Mouse (Mus musculus): ENCODE data around the gene Ric8a. TPM values are rescaled to one million over a fixed set of nuclear protein-coding genes. Genes with fewer than 3 reads are reported as not detected.

The Ric8a gene
- total and polyA plus RNA-seq, 3 experiments = 20.1 to 37.6 (median 23.6) TPM

DNA sequence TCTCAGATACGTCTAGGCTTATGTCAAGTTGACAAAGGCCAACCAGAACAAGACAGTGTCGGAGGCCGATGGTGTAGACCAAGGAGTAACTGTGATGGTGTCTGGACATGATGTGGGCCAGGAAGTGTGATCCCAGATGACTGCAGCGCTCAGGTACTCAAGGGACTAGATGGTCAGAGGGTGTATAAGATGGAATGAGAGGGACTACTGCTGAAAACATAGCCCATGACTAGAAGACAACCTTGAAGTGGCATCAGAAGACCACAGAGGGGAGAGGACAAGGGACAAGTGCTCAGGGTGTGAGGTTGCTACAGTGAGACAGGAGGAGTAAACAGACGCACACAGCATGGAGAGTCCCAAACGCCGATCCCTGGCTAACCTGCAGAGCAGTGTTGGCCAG, 13.0 kb upstream of the Ric8a start:
- H3K27ac ChIP-seq = no peak overlapping the region
- no peak for TF ChIP-seq POLR2A (IDR thresholded peaks at IDR 0.05; ENCODE audit: insufficient read depth, low read depth, low read length)
- TF ChIP-seq CTCF (IDR thresholded peaks at IDR 0.05) = no peak
- TF ChIP-seq EP300 (IDR thresholded peaks at IDR 0.05; ENCODE audit: insufficient read depth, low read depth, low read length) = no peak
- intact Hi-C loops (cut with DNase I) = loop anchor here (1.0 kb wide), 1 partner anchor 59 kb away; no protein-coding TSS in a partner anchor
- no peak for DNase-seq
- 71% methylated on average over 7 of the region's 7 CpGs for WGBS
- no peaks in the 10 kb centered on the region for H3K79me2 ChIP-seq (replicated peaks; ENCODE audit: control insufficient read depth, insufficient read depth, low read length)
- no peak overlapping the region for H3K9ac ChIP-seq (ENCODE audit: low read depth, low read length)
- no peaks in the 10 kb centered on the region for H3K36me3 ChIP-seq (ENCODE audit: control insufficient read depth, insufficient read depth, low read length)
- no peaks in the 10 kb centered on the region for H3K4me1 ChIP-seq (ENCODE audit: control insufficient read depth, insufficient read depth, low read length)
- no peaks in the 10 kb centered on the region; the same call in 1 of the 2 replicates for H3K27me3 ChIP-seq (ENCODE audit: control insufficient read depth, insufficient read depth, low read length)
- H3K4me3 ChIP-seq = no peak overlapping the region

DNA sequence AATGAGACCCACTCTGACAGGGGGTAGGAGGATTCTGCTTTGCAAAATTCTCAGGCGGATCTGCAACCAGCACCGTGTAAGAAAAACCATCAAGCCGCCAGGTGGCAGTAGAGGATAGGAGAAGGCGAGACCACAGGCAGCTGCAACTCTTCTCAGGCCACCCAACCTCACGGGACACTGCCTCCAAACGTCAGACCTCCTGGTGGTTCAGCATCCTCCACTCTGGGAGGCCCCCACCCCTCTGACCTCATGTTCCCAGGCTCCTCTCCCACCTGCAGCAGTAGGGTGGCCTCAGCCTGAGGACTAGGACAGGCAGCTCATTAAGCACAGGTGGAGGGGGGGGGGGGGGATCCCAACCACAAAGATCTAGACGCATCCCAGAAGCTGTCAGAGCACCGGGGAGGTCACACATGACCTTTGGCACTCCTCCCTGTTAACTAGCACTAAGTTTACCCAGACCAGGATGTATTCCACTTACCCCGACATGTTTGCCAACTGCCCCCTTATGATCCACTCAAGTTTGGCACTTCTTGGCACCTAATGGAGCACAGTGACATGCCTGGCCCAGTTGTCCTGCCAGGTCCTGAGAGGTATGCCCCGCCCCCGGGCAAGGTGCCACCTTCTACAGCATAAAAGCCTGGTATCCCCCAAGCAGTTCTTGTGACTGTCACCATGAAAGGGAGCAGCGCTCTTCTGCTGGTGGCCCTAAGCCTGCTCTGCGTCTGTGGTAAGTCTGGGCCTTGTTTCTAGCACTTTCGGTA, 11.7 kb upstream of the Ric8a start, which contains the start of gene Scgb1c1:
Scgb1c1 (plus strand) TSS at position 643 of the 761 bp plus-strand sequence.
- H3K9ac ChIP-seq (ENCODE audit: low read depth, low read length) = no peak within 1 kb of the TSS
- 21% methylated on average over 14 of the region's 14 CpGs for WGBS

DNA sequence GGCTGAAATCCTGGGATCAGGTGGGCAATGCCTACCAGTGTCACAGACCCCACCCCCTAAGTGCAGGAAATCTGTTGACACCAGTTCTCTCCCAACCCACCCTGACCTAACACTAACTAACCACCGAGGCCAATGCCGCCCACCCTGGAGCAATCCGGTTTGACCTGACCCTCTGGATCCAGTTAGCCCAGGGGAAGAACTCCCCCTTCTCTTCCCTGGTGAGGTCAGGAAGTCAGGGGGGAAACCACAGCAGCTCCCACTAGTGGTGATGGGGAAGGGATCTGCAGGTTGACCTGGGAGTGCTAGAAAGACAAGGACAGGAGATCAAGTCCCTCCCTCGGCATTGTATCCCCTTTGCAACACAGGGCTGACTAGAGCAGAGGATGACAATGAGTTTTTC, 11.1 kb upstream of the Ric8a start:
- no peaks in the 10 kb centered on the region; the same call in 1 of the 2 replicates for H3K27me3 ChIP-seq (ENCODE audit: control insufficient read depth, insufficient read depth, low read length)
- H3K9ac ChIP-seq (ENCODE audit: low read depth, low read length) = no peak overlapping the region
- no peak for DNase-seq
- no peaks in the 10 kb centered on the region for H3K36me3 ChIP-seq (ENCODE audit: control insufficient read depth, insufficient read depth, low read length)
- no peaks in the 10 kb centered on the region for H3K4me1 ChIP-seq (ENCODE audit: control insufficient read depth, insufficient read depth, low read length)
- intact Hi-C loops (cut with DNase I) = loop anchor here (1.0 to 5.0 kb wide), 3 partner anchors 37 to 332 kb away; partner anchors contain the start of genes Psmd13 and Sirt3
- WGBS = 52% methylated on average over 4 of the region's 4 CpGs
- no peak overlapping the region for H3K27ac ChIP-seq
- no peaks in the 10 kb centered on the region for H3K79me2 ChIP-seq (replicated peaks; ENCODE audit: control insufficient read depth, insufficient read depth, low read length)
- no peak overlapping the region for H3K4me3 ChIP-seq
- TF ChIP-seq CTCF (IDR thresholded peaks at IDR 0.05) (0 out of 2 replicates have a peak, but pooled peaks have one; percentile 15), EP300 (IDR thresholded peaks at IDR 0.05; ENCODE audit: insufficient read depth, low read depth, low read length) (no peak), POLR2A (IDR thresholded peaks at IDR 0.05; ENCODE audit: insufficient read depth, low read depth, low read length) (no peak)

More for the DNA sequence above, 11.7 kb upstream of the Ric8a start, which contains the start of gene Scgb1c1:
- intact Hi-C loops (cut with DNase I) = loop anchor here (1.0 to 5.0 kb wide), 4 partner anchors 37 to 332 kb away; partner anchors contain the start of genes Psmd13 and Sirt3
- H3K27ac ChIP-seq = no peak within 1 kb of the TSS
- no peaks in the 10 kb centered on the region; the same call in 1 of the 2 replicates for H3K27me3 ChIP-seq (ENCODE audit: control insufficient read depth, insufficient read depth, low read length)
- no peaks in the 10 kb centered on the region for H3K79me2 ChIP-seq (replicated peaks; ENCODE audit: control insufficient read depth, insufficient read depth, low read length)
- no peak within 1 kb of the TSS for H3K4me3 ChIP-seq
- no peaks in the 10 kb centered on the region for H3K4me1 ChIP-seq (ENCODE audit: control insufficient read depth, insufficient read depth, low read length)
- DNase-seq = peak; percentile 85 to 91
- no peaks in the 10 kb centered on the region for H3K36me3 ChIP-seq (ENCODE audit: control insufficient read depth, insufficient read depth, low read length)
- TF ChIP-seq EP300 (IDR thresholded peaks at IDR 0.05; ENCODE audit: insufficient read depth, low read depth, low read length) = peak; percentile 97
- TF ChIP-seq POLR2A (IDR thresholded peaks at IDR 0.05; ENCODE audit: insufficient read depth, low read depth, low read length) = no peak; the same call in 1 of the 2 replicates
- peak; percentile 89 for TF ChIP-seq CTCF (IDR thresholded peaks at IDR 0.05)

DNA sequence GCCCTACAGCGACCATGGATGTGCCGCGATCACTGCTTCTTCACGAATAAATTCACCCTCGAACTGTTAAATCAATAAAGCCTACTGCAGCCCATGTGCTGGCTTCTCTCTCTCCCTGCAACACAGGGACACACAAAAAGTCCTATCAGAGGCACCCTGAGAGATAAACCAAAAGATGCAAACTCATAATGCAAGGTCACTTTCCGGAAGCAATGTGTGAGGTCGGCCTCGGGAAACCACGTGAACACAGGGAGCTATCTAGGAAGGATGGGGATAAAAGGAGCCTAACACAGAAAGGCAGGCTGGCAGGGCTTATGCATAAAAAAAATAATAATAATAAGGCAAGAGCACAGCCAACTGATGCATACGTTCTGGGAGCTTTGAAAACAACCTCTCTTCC, 10.1 kb upstream of the Ric8a start:
- no peaks in the 10 kb centered on the region for H3K79me2 ChIP-seq (replicated peaks; ENCODE audit: control insufficient read depth, insufficient read depth, low read length)
- no peak overlapping the region for H3K27ac ChIP-seq
- no peaks in the 10 kb centered on the region for H3K36me3 ChIP-seq (ENCODE audit: control insufficient read depth, insufficient read depth, low read length)
- WGBS = 75% methylated on average over 10 of the region's 10 CpGs
- DNase-seq = no peak
- TF ChIP-seq CTCF (IDR thresholded peaks at IDR 0.05) = no peak
- no peak for TF ChIP-seq EP300 (IDR thresholded peaks at IDR 0.05; ENCODE audit: insufficient read depth, low read depth, low read length)
- no peak for TF ChIP-seq POLR2A (IDR thresholded peaks at IDR 0.05; ENCODE audit: insufficient read depth, low read depth, low read length)
- H3K9ac ChIP-seq (ENCODE audit: low read depth, low read length) = no peak overlapping the region
- intact Hi-C loops (cut with DNase I) = loop anchor here (5.0 kb wide), 2 partner anchors 36 to 331 kb away; partner anchors contain the start of genes Psmd13 and Sirt3
- no peaks in the 10 kb centered on the region for H3K27me3 ChIP-seq (ENCODE audit: control insufficient read depth, insufficient read depth, low read length)
- H3K4me1 ChIP-seq (ENCODE audit: control insufficient read depth, insufficient read depth, low read length) = no peaks in the 10 kb centered on the region
- no peak overlapping the region for H3K4me3 ChIP-seq

DNA sequence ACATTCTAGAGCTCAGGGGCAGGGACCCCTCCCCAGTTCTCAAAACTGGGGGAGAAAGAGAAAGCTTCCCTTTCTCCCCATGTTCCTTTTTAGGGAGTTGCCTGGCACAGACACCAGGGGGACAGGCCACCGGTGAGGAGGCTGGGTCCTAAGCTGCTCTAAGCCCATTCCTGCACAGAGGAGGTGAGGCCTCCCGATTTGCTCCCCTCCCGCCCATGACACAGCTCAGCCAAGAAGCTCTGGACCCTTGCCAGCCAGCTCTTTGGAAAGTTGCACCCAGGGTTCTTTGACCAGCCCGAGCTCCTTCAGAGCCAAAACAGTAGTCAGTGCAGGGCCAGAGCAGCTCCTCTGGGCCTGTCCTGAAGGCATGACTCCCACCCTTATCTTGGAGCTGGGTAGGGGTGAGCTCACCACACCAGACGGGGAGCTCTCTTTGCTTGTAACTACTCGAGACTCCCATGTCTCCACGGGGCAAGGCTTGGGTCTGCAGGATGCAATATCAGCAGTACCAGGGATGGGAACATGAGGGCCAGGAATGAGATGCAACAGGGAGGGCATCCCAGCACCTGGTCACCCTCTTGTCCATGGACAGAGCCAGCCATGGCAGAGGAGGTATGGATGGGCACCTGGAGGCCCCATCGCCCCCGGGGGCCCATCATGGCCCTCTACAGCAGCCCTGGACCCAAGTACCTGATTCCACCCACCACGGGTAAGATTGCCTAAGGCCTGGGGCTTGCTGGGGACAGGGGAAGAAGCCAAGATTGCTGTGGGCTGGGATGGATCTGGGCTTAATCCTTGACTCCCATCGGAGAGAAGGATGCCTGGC, 8.8 kb upstream of the Ric8a start, which contains the start of gene Odf3:
Odf3 (plus strand) TSS at position 51 of the 826 bp plus-strand sequence.
- Histone ChIP-seq H3K4me3 (no peak within 1 kb of the TSS), H3K27ac (no peak within 1 kb of the TSS), H3K27me3 (ENCODE audit: control insufficient read depth, insufficient read depth, low read length) (no peaks in the 10 kb centered on the region), H3K36me3 (ENCODE audit: control insufficient read depth, insufficient read depth, low read length) (no peaks in the 10 kb centered on the region), H3K9ac (ENCODE audit: low read depth, low read length) (no peak within 1 kb of the TSS), H3K4me1 (ENCODE audit: control insufficient read depth, insufficient read depth, low read length) (no peaks in the 10 kb centered on the region), H3K79me2 (replicated peaks; ENCODE audit: control insufficient read depth, insufficient read depth, low read length) (no peaks in the 10 kb centered on the region)
- TF ChIP-seq POLR2A (IDR thresholded peaks at IDR 0.05; ENCODE audit: insufficient read depth, low read depth, low read length) (no peak), CTCF (IDR thresholded peaks at IDR 0.05) (no peak), EP300 (IDR thresholded peaks at IDR 0.05; ENCODE audit: insufficient read depth, low read depth, low read length) (no peak)
- WGBS = 45% methylated on average over 11 of the region's 11 CpGs
- no peak for DNase-seq
- intact Hi-C loops (cut with DNase I) = loop anchor here (5.0 kb wide), 2 partner anchors 34 to 329 kb away; partner anchors contain the start of genes Psmd13 and Sirt3
